Mouse (Mus musculus): ENCODE results near the gene Pex26. TPM values are rescaled to one million over a fixed set of nuclear protein-coding genes. Genes with fewer than 3 reads are reported as not detected.

Pex26 gene
- polyA plus RNA-seq, 1 experiment from 2014 or later, result 6.5 TPM

GRCm38 (mm10) chr6:121154451-121155300 lies 28.8 kb upstream of the Pex26 start:
- H3K4me1 ChIP-seq (replicated peaks; ENCODE audit: control insufficient read depth, insufficient read depth), result peaks cover 2% of the 10 kb centered on the region; the same call in 1 of the 2 replicates
- ATAC-seq (ENCODE audit: low FRiP score, low TSS enrichment) (no peak), DNase-seq (ENCODE audit: low spot score) (no peak)
- no peak overlapping the region for H3K9ac ChIP-seq (ENCODE audit: low read length)
- WGBS, result 74% methylated on average over 16 of the region's 16 CpGs
- no peak overlapping the region for H3K4me2 ChIP-seq (replicated peaks; ENCODE audit: low read depth)
- H3K36me3 ChIP-seq (ENCODE audit: control insufficient read depth, insufficient read depth, low read length), result no peaks in the 10 kb centered on the region
- H3K27ac ChIP-seq (replicated peaks), result no peak overlapping the region
- no peaks in the 10 kb centered on the region for H3K27me3 ChIP-seq (ENCODE audit: control insufficient read depth, insufficient read depth, low read length)
- H3K4me3 ChIP-seq (ENCODE audit: low read depth, low read length), result no peak overlapping the region
- TF ChIP-seq EP300 (optimal IDR thresholded peaks at IDR 0.05) (no peak), CTCF (IDR thresholded peaks at IDR 0.05; ENCODE audit: low read depth) (no peak)
- no peaks in the 10 kb centered on the region for H3K9me3 ChIP-seq (ENCODE audit: control insufficient read depth, low read length)

GRCm38 (mm10) chr6:121156030-121156429 lies 27.4 kb upstream of the Pex26 start:
- Histone ChIP-seq H3K27me3 (ENCODE audit: control insufficient read depth, insufficient read depth, low read length) (no peaks in the 10 kb centered on the region), H3K9me3 (ENCODE audit: control insufficient read depth, low read length) (no peaks in the 10 kb centered on the region), H3K4me2 (replicated peaks; ENCODE audit: low read depth) (no peak overlapping the region), H3K4me1 (replicated peaks; ENCODE audit: control insufficient read depth, insufficient read depth) (peaks cover 2% of the 10 kb centered on the region; the same call in 1 of the 2 replicates), H3K36me3 (ENCODE audit: control insufficient read depth, insufficient read depth, low read length) (no peaks in the 10 kb centered on the region), H3K27ac (replicated peaks) (no peak overlapping the region), H3K4me3 (ENCODE audit: low read depth, low read length) (no peak overlapping the region), H3K9ac (ENCODE audit: low read length) (no peak overlapping the region)
- TF ChIP-seq CTCF (IDR thresholded peaks at IDR 0.05; ENCODE audit: low read depth) (no peak), EP300 (optimal IDR thresholded peaks at IDR 0.05) (no peak)
- 49% methylated on average over 2 of the region's 2 CpGs for WGBS
- ATAC-seq (ENCODE audit: low FRiP score, low TSS enrichment), result no peak
- no peak for DNase-seq (ENCODE audit: low spot score)

- Histone ChIP-seq H3K4me3 (ENCODE audit: low read depth, low read length) (no peak overlapping the region), H3K4me2 (replicated peaks; ENCODE audit: low read depth) (no peak overlapping the region), H3K9ac (ENCODE audit: low read length) (no peak overlapping the region), H3K4me1 (replicated peaks; ENCODE audit: control insufficient read depth, insufficient read depth) (peaks cover 2% of the 10 kb centered on the region; the same call in 1 of the 2 replicates), H3K27ac (replicated peaks) (peak overlapping the region; percentile 61; the same call in 1 of the 2 replicates), H3K36me3 (ENCODE audit: control insufficient read depth, insufficient read depth, low read length) (no peaks in the 10 kb centered on the region), H3K27me3 (ENCODE audit: control insufficient read depth, insufficient read depth, low read length) (no peaks in the 10 kb centered on the region), H3K9me3 (ENCODE audit: control insufficient read depth, low read length) (no peaks in the 10 kb centered on the region)
- ATAC-seq (ENCODE audit: low FRiP score, low TSS enrichment) (peak; percentile 72), DNase-seq (ENCODE audit: low spot score) (peak; percentile 46)
- TF ChIP-seq EP300 (optimal IDR thresholded peaks at IDR 0.05) (no peak), CTCF (IDR thresholded peaks at IDR 0.05; ENCODE audit: low read depth) (no peak)
- WGBS, result 73% methylated on average over 5 of the region's 5 CpGs
Observed at GRCm38 (mm10) chr6:121159616-121160015, 23.9 kb upstream of the Pex26 start.

GRCm38 (mm10) chr6:121160126-121160525 lies 23.3 kb upstream of the Pex26 start:
- Histone ChIP-seq H3K27ac (replicated peaks) (peak overlapping the region; percentile 61; the same call in 1 of the 2 replicates), H3K4me2 (replicated peaks; ENCODE audit: low read depth) (no peak overlapping the region), H3K4me1 (replicated peaks; ENCODE audit: control insufficient read depth, insufficient read depth) (peaks cover 2% of the 10 kb centered on the region; the same call in 1 of the 2 replicates), H3K27me3 (ENCODE audit: control insufficient read depth, insufficient read depth, low read length) (no peaks in the 10 kb centered on the region), H3K9me3 (ENCODE audit: control insufficient read depth, low read length) (no peaks in the 10 kb centered on the region), H3K36me3 (ENCODE audit: control insufficient read depth, insufficient read depth, low read length) (no peaks in the 10 kb centered on the region), H3K4me3 (ENCODE audit: low read depth, low read length) (no peak overlapping the region), H3K9ac (ENCODE audit: low read length) (no peak overlapping the region)
- TF ChIP-seq EP300 (optimal IDR thresholded peaks at IDR 0.05), result no peak
- TF ChIP-seq CTCF (IDR thresholded peaks at IDR 0.05; ENCODE audit: low read depth), result no peak
- peak; percentile 84 for ATAC-seq (ENCODE audit: low FRiP score, low TSS enrichment)
- 29% methylated on average over 6 of the region's 6 CpGs for WGBS
- peak; percentile 74 for DNase-seq (ENCODE audit: low spot score)

GRCm38 (mm10) chr6:121162616-121163015 lies 20.9 kb upstream of the Pex26 start:
- Histone ChIP-seq H3K27ac (replicated peaks) (no peak overlapping the region), H3K36me3 (ENCODE audit: control insufficient read depth, insufficient read depth, low read length) (no peaks in the 10 kb centered on the region), H3K4me1 (replicated peaks; ENCODE audit: control insufficient read depth, insufficient read depth) (no peaks in the 10 kb centered on the region), H3K27me3 (ENCODE audit: control insufficient read depth, insufficient read depth, low read length) (no peaks in the 10 kb centered on the region), H3K9me3 (ENCODE audit: control insufficient read depth, low read length) (no peaks in the 10 kb centered on the region), H3K4me3 (ENCODE audit: low read depth, low read length) (no peak overlapping the region), H3K9ac (ENCODE audit: low read length) (no peak overlapping the region), H3K4me2 (replicated peaks; ENCODE audit: low read depth) (no peak overlapping the region)
- WGBS, result 53% methylated on average over 12 of the region's 12 CpGs
- no peak for TF ChIP-seq CTCF (IDR thresholded peaks at IDR 0.05; ENCODE audit: low read depth)
- no peak for TF ChIP-seq EP300 (optimal IDR thresholded peaks at IDR 0.05)
- DNase-seq (ENCODE audit: low spot score), result no peak
- no peak for ATAC-seq (ENCODE audit: low FRiP score, low TSS enrichment)

- H3K27me3 ChIP-seq (ENCODE audit: control insufficient read depth, insufficient read depth, low read length), result no peaks in the 10 kb centered on the region
- ATAC-seq (ENCODE audit: low FRiP score, low TSS enrichment) (peak; percentile 45), DNase-seq (ENCODE audit: low spot score) (no peak)
- H3K4me1 ChIP-seq (replicated peaks; ENCODE audit: control insufficient read depth, insufficient read depth), result no peaks in the 10 kb centered on the region
- TF ChIP-seq CTCF (IDR thresholded peaks at IDR 0.05; ENCODE audit: low read depth), result peak; percentile 37; the same call in 1 of the 2 replicates
- TF ChIP-seq EP300 (optimal IDR thresholded peaks at IDR 0.05), result no peak
- peak overlapping the region; percentile 46; the same call in 1 of the 2 replicates for H3K27ac ChIP-seq (replicated peaks)
- no peaks in the 10 kb centered on the region for H3K9me3 ChIP-seq (ENCODE audit: control insufficient read depth, low read length)
- no peaks in the 10 kb centered on the region for H3K36me3 ChIP-seq (ENCODE audit: control insufficient read depth, insufficient read depth, low read length)
- H3K4me2 ChIP-seq (replicated peaks; ENCODE audit: low read depth), result no peak overlapping the region
- no peak overlapping the region for H3K9ac ChIP-seq (ENCODE audit: low read length)
- H3K4me3 ChIP-seq (ENCODE audit: low read depth, low read length), result no peak overlapping the region
- 22% methylated on average over 10 of the region's 10 CpGs for WGBS
Observed at GRCm38 (mm10) chr6:121166098-121166552, 17.3 kb upstream of the Pex26 start.

Measured in stomach, postnatal 0 days (tissue).